Mouse (Mus musculus): ENCODE data around the gene Samd14.
A peak's percentile ranks its signal among the peaks of the same experiment; 100 is the strongest.

Gene Samd14

DNA sequence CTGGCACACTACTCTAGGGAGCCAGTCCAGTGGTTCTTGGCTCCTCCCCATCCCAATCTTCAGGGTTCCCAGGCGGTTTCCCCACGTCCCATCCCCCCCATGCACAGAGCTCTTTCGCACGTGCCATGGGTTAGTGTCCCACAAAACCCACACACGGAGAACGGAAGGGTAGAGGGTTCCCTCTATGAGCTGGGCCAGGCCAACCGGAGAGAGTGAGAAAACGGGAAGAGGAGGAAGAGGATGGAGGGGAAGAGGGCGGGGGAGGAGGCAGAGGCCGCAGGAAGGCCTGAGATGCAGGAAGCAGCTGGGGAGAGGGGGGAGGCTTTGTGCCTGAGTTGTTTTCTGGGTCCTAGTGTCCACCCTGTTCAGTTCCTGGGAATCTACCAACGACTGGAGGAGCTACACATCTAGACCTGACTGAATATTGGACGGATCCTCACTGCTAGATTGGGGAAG lies 20.1 kb upstream of the Samd14 start:
- DNase-seq (ENCODE audit: low read depth, low spot score) = peak; percentile 89

DNA sequence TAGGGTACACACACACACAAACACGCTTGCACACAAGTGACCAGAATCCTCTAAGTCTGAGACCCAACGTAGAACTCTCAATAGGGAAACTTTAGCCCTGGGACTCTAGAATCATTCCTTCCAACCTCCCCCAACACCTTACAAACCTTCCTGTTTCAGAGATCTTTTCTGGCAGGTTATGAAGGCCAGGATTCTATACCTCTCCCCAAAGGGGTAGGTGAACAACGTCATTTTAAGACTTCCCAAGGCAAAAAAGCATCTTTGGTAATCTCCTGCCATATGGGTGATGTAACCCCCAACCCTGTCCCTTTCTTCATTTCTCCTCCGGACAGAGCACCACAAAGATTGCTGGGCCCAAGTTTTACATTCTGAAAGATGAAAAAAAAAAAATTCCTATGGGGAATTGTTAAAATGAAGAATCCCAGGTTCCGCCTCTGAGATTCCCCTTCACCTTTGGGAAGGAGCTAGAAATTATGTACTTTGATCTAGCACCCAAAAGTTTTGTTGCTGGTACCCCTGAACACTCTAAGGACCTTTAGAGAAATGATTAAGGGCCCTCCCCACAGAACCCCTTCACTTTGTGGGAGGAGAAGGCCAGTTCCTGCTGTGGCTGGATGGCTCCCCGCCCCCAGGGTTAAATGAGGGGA lies 19.5 kb upstream of the Samd14 start:
- no peak for DNase-seq (ENCODE audit: low read depth, low spot score)

DNA sequence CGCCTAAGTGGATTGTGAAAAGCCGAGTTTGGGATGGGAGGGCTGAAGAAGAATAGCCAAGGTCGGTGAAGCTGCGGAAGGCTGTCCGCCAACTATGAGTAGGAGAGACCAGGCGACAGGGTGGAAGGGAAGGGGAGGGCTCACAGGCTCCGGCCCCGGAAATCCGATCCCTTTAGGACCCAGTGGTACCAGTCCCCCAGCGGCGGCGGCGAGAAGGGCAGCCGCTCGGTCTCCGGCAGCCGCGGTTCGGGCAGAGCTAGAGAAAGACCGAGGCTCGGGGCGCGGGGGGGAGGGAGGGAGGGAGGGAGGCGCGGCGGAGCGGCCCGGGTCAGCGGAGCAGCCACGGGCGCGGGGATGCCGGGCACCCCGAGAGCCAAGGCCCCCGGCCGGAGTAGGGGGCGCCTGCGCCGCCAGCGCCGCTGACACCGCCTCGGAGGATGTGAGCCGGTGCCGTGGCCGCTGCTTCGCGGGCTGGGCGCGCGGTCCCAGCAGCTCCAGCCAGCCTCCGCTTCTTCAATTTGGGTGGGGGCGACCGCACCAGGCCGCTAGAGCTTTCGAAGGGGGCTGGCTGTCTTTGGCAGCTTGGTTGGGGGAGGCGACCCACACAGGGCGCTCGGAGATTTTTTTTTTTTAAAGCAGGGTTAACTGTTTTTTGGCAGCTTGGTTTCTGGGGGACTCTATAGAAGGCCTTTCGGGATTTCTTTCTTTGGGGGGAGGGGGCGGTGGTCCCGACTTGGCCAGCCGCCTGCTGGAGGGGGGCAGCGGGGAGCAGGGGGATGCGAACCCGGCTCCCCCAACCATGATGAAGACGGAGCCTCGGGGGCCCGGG lies 18.7 kb upstream of the Samd14 start, which contains the start of gene Ppp1r9b:
Gene Ppp1r9b (plus strand): TSS at position 287 of the 829 bp plus-strand sequence.
- peak; percentile 94 for DNase-seq (ENCODE audit: low read depth, low spot score)

DNA sequence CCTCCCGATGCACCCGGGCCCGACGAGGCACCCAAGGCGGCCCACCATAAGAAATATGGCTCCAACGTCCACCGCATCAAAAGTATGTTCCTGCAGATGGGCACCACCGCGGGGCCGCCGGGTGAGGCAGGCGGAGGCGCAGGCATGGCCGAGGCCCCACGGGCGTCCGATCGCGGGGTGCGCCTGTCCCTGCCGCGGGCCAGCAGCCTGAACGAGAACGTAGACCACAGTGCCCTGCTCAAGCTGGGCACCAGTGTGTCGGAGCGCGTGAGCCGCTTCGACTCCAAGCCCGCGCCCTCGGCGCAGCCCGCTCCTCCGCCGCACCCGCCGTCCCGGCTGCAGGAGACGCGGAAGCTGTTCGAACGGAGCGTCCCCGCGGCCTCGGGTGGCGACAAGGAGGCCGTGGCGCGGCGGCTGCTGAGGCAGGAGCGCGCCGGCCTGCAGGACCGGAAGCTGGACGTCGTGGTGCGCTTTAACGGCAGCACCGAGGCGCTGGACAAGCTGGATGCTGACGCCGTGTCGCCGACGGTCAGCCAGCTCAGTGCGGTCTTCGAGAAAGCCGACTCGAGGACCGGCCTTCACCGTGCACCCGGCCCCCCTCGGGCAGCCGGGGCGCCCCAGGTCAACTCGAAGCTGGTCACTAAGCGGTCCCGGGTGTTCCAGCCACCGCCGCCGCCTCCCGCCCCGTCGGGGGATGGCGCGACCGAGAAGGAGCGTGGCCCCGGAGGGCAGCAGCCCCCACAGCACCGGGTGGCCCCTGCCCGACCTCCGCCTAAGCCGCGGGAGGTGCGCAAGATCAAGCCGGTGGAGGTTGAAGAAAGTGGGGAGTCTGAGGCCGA lies 17.8 kb upstream of the Samd14 start:
- peak; percentile 65 for DNase-seq (ENCODE audit: low read depth, low spot score)

DNA sequence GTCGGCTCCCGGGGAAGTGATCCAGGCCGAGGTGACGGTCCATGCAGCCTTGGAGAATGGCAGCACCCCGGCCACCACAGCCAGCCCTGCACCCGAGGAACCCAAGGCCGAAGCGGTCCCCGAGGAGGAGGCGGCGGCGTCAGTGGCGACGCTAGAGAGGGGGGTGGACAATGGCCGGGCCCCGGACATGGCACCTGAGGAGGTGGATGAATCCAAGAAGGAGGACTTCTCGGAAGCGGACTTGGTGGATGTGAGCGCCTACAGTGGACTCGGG lies 17.3 kb upstream of the Samd14 start:
- no peak for DNase-seq (ENCODE audit: low read depth, low spot score)

DNA sequence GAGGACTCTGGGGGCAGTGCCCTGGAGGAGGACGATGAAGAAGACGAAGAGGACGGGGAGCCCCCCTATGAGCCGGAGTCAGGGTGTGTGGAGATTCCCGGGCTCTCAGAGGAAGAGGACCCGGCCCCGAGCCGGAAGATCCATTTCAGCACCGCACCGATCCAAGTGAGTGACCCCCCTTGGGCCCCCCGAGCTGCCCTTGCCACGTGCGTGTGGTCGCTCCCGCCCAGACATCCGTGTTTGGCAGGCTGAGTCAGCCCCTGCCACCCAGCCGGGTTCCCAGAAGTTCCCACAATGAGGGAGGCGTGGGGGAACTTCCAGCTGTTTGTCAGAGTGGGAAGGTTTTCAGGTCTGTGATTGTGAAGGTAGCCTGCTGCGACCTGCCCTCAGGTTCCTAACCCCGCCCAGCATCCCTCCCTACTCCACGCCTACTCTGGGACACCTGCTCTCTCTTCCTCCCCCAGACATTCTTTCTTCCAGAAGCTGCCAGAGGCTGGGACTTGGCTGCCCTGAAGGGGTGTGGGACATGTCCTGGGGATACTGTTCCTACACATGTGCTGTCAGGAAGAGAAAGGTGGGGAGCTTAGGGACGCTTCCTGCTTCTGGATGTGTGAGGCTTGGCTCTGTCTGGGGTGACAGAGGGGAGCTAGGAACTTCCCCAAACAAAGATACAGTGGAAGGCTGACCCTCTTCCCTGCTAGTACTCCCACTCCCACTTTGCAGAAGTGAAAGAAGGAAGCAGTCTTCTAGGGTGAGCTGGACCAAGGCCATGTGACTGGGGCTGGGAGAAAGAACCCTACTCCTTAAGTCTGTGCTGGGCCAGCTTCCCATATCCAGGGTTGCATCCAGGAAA lies 16.7 kb upstream of the Samd14 start:
- DNase-seq (ENCODE audit: low read depth, low spot score) = peak; percentile 39

DNA sequence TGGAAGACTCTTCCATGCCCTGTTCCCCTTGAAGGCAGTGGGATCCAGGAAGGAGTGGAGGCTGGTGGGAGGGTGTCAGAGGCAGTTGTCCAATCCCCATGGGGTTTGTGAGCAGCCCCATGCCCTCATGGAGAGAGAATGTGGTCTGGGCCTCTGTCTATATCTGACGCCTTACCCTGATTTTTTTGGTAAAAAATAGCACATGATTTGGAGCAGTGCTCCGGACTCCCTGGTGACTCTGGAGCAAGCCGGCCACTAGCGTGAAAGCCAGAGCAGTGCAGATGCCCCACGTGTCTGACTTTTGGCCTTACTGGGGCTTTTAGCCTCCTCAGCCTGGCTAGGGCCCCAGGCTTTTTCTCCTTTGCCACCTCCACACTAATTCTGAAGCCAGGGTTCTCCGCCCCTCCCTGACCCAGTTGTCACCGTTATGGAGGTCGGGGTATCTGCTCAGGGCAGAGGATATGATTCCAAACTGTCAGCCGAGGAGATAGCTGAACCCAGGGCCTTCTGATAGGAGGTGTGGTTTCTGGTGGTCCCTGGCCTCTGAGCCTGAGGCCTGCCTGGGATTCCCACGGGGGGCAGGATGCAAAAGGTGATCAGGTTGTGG lies 15.4 kb upstream of the Samd14 start:
- no peak for DNase-seq (ENCODE audit: low read depth, low spot score)

DNA sequence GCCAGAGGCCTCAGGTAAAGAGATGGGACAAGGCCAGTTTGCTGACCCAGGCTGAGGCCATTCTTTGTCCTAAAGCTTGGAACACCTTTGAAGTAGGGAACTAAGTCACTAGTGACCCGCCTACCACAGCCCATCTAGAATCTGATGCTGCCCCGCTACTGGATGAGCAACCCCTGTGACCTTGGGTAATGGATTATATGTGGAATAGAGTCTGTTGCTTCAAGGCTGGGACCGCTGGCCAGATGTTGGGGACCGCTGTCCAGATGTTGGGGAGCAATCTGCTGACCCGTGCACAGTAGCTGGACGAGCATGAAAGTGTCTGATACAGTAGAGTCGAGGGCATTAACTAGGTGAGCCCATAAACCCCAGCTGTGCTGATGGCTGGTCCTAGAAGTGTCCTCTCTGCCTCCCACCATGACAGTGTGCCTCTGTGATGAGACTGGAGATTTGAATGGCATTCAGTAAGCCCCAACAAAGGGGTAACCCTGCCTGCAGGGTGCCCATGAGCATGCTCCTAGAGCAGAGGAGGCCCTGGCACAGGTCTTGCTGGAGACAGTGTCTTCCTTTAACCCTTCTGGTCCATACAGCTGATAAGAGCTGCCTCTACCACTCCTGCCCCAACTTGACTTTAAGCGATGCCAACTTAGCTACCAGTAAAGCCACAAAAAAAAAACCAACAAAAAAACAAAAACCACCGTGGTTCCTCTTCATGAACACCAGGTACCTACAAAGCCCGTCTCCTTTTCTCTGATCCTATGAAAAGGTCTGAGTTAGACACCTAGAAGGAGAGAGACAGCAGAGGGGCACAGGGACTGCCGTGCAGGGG lies 14.5 kb upstream of the Samd14 start:
- no peak for DNase-seq (ENCODE audit: low read depth, low spot score)

DNA sequence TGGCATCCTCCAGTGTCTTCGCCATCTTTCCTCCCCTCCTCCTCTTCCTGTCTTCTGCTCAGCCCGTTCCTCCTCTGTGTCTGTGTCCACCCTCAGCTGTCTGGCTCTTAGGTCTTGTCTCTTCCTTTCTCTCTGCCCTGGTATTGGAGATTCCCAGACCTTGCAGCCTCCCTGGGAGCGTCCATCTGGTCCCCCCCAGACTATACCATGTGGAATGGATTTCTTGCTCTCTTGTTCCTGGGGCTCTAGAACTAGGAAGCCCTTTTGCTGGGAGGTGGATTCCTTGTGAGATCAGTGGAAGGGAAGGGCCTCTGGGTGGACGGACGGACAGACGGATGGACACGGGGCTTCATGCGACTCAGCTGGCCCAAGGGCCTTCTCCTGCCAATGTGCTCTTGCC lies 13.6 kb upstream of the Samd14 start:
- no peak for DNase-seq (ENCODE audit: low read depth, low spot score)

DNA sequence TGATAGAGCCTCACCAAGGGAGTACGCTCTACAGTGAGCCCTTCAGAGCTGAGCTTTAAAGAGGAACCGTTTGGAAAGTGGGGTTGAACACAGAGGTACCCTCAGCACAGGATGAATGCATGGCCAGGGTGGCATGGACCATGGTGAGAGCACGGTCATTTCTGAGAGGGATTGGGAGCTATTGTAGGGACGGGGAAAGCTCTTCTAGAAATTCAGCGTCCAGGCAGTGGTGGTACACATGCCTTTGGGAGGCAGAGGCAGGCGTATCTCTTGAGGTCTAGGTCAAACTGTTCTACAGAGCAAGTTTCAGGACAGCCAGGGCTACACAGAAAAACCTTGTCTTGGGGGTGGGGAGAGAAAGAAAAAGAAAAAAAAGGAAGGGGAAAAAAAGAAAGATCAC lies 12.7 kb upstream of the Samd14 start:
- DNase-seq (ENCODE audit: low read depth, low spot score) = no peak

DNA sequence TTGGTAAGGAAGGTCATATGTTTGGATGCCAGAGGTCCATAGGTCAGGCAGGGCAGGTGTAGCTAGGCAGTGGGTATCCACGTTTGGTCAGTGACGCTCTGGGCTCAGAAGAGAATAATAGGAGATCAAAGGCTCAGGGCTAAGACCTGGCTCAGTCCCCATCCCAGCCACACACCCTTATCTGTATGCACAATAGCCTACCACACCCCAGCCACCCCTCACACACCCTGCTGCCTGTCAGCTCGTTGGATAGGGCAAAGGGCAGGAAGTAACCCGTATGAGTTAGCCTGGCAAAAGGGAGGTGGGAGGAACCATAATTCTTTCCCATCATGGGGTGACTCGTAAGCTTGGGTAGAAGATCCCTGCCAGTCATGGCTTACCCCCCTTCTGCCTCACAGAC lies 12.1 kb upstream of the Samd14 start:
- DNase-seq (ENCODE audit: low read depth, low spot score) = no peak

DNA sequence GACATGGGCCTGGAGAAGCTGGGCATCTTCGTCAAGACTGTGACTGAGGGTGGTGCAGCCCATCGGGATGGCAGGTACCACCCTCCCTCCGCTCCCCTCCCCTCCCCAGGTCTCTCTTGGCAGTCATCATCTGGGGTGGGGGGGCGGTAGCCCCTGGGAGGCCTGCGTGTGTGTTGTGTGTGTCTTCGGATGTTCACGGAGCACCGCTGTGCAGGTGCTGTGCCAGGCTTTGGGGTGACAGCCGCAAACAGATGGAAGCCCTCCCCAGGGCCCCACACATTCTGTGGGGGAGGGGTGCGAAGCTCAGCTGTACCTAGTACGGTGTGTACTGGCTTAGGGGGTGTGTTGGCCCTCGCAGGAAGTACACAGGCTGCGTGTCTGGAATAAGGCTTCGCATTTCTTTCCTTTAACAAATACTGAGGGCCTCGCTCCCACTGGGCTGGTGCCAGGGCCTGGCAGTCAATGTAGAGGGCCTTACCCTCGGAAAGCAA lies 11.6 kb upstream of the Samd14 start:
- no peak for DNase-seq (ENCODE audit: low read depth, low spot score)

DNA sequence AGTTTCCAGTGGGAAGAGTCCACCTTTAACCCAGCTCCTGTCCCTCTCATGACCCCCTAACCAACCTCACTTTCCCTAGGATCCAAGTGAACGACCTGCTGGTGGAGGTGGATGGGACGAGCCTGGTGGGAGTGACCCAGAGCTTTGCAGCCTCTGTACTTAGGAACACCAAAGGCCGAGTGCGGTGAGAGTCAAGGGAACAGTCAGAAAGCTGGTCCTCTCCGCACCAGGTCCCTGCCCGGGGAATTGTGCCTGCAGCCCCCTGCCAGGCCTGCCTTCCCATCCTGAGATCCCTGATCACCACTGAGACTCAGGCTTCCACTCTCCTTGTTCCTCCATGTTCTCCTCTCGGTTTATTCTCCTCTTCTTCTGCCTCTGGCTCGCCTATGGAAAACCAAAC lies 9.6 kb upstream of the Samd14 start:
- DNase-seq (ENCODE audit: low read depth, low spot score) = no peak

DNA sequence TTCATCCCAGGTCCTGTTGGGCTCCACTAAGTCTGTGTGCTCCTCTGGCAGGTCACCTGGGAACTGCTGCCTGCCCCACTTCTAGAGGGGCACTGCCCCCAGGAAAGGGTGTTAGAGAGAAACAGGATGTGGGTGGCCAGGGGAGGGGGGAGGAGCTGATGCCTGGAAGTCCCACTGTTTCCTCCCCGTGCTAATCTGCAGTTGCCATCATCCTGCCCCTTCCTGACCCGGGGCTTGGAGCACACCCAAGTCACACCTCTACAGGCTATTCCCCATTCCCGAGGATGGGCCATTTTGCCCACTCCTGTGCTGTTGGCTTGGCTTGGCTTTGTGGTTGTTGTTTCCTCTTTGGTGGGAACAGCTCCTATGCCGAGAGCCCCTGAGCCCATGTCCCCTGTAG lies 9.1 kb upstream of the Samd14 start:
- no peak for DNase-seq (ENCODE audit: low read depth, low spot score)

DNA sequence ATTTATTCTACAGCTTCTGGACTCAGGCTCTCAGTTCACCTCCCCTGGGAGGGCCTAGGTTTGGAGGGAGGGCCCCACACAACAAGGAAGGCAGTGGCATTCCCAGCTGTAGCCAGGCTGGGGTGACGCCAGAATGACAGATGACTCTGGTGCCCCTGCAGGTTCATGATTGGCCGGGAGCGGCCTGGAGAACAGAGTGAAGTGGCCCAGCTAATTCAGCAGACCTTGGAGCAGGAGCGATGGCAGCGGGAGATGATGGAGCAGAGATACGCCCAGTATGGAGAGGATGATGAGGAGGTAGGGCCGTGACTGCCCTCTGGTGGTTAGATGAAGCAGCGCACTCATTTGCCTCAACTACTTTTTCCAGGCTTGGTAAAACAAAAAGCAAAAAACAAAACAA lies 8.6 kb upstream of the Samd14 start:
- peak; percentile 51 for DNase-seq (ENCODE audit: low read depth, low spot score)

DNA sequence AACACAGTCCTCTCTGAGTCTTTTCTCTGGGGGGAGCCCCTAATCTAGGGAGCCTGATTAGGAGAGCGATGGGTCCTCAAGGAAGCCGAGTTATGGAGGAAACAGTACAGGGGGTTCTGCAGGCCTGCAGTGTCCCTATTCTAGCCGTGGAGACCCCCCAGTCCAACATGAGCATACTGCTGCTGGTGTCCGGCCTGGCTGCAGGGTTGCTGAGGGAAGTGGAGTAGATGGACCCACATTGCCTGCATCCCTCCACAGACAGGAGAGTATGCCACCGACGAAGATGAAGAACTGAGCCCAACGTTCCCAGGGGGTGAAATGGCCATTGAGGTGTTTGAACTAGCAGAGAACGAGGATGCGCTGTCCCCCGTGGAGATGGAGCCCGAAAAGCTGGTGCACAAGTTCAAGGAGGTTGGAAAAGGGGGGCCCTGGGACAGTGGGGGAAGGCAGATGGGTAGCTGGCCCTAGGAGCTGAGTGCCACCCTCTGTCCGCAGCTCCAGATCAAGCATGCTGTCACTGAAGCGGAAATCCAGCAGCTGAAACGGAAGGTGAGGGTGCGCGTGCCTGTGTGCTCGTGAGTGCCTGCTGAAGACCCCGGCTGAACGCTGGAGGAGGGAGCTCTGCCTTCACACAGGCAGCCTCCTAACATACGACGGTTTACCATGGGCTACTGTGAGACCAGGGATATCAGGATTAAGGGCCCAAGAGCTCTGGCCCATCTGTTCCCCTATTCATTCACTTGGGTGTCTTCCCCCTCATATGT lies 7.9 kb upstream of the Samd14 start:
- no peak for DNase-seq (ENCODE audit: low read depth, low spot score)

DNA sequence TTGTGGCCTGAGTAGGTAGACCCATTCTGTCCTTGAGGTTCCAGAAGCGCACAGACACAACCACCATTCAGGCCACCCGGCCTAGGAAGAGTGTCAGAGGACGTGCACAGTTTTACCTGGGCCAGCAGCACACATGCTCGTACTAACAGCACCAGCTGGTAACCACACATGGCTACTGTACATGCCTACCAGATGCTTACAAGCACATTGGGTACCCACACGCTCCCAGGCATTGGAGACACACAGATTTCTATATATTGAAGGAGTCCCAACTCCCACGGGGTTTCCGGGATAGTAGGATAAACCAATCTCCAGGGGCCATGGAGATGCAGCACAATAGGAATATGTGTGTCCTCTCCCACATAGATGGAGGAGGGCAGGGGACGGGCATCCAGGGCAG lies 7.0 kb upstream of the Samd14 start:
- no peak for DNase-seq (ENCODE audit: low read depth, low spot score)

DNA sequence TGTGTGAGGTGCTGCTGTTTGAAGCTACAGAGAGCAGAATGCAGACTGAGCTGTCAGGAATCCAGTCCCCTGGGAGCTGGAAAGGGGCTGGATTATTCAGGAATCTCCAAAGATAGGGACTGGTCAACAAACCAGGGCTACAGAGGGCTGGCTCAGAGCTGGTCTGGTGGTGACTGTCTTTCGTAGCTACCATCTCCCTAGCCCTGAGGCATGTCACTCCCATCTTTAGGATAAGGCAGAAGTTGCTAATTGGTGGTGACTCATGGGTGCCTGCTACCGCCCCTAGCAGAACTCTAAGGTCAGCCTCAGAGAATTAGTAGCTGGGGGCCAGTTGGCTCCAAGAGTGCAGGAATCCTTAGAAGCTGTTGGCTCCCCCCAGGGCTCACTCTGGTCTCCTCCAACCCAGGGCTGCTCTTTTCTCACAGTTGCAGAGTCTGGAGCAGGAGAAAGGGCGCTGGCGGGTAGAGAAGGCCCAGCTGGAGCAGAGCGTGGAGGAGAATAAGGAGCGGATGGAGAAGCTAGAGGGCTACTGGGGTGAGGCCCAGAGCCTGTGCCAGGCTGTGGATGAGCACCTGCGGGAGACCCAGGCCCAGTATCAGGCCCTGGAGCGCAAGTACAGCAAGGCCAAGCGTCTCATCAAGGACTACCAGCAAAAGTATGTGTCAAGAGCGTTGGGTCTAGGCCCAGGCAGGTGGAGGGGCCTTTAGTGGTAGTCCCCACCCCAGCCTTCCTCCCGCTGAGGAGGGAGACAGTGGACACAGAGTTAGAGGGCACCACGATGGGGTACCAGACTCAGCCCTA lies 5.3 kb upstream of the Samd14 start:
- no peak for DNase-seq (ENCODE audit: low read depth, low spot score)

DNA sequence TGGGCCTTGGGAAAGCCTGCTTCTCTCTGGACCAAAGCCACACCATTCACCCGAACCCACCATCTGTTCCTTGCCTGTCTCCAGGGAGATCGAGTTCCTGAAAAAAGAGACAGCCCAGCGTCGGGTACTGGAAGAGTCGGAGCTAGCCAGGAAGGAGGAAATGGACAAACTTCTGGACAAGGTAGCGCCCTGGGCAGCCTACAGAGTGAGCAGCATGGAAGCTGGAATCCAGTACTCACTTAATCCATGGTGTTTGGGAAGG lies 4.8 kb upstream of the Samd14 start:
- no peak for DNase-seq (ENCODE audit: low read depth, low spot score)
